Mouse (Mus musculus) embryonic facial prominence, embryonic 15.5 days (tissue): Measurements from ENCODE around the gene Tpra1. TPM values are rescaled to one million over a fixed set of nuclear protein-coding genes. Genes with fewer than 3 reads are reported as not detected.

Experiments
- ATAC-seq: fragments of 200-750 bp; cut with Nextera tagmentation; 2 replicates; pipeline ENCODE4 v1.8.0; 2017; ENCODE audit warnings: low read depth, moderate TSS enrichment; ENCODE audit not compliant: insufficient number of reproducible peaks, low FRiP score, low TSS enrichment
- H3K27ac ChIP-seq: fragments of 300-500 bp; sonication (generic); replicated peaks from 2 replicates; pipeline ENCODE4 v1.5.1; 2015; ENCODE audit warnings: mild to moderate bottlenecking, inconsistent platforms
- H3K27me3 ChIP-seq: fragments of 300-500 bp; sonication (generic); 2 replicates; pipeline ENCODE4 v1.6.1; 2015; ENCODE audit warnings: inconsistent platforms
- H3K36me3 ChIP-seq: fragments of 300-500 bp; sonication (generic); 2 replicates; pipeline ENCODE4 v1.6.1; 2015; ENCODE audit warnings: mild to moderate bottlenecking, inconsistent platforms
- H3K4me1 ChIP-seq: fragments of 300-500 bp; sonication (generic); 2 replicates; pipeline ENCODE4 v1.6.1; 2015; ENCODE audit warnings: inconsistent platforms
- H3K4me2 ChIP-seq: fragments of 300-500 bp; sonication (generic); replicated peaks from 2 replicates; pipeline ENCODE4 v1.6.1; 2015; ENCODE audit warnings: mild to moderate bottlenecking, inconsistent platforms
- H3K4me3 ChIP-seq: fragments of 300-500 bp; sonication (generic); replicated peaks from 2 replicates; pipeline ENCODE4 v1.5.1; 2015; ENCODE audit warnings: mild to moderate bottlenecking, inconsistent platforms
- H3K9ac ChIP-seq: fragments of 300-500 bp; sonication (generic); 2 replicates; pipeline ENCODE4 v1.6.1; 2015; ENCODE audit warnings: inconsistent platforms
- H3K9me3 ChIP-seq: fragments of 300-500 bp; sonication (generic); replicated peaks from 2 replicates; pipeline ENCODE4 v1.6.1; 2016; ENCODE audit warnings: inconsistent platforms
- WGBS: fragments of 180-500 bp; shearing (Covaris S2); methylation state at CpG from one replicate; pipeline ENCODE4 v1.1.7; 2015; 5-methylcytosine and 5-hydroxymethylcytosine counted together
- polyA plus RNA-seq: library from polyadenylated mRNA; unstranded; fragments of >200 nt; fragmentation: Nextera tagmentation; extraction: Ambion mirVana; gene quantifications from 2 replicates; pipeline ENCODE4 v1.2.1, GENCODE M21; 2015

The Tpra1 gene
- polyA plus RNA-seq, 1 experiment from 2014 or later = 86.5 TPM

GRCm38 (mm10) chr6:88872811-88873210 lies 29.2 kb upstream of the Tpra1 start:
- no peaks in the 10 kb centered on the region for H3K27me3 ChIP-seq
- H3K9me3 ChIP-seq = no peaks in the 10 kb centered on the region
- H3K4me1 ChIP-seq = peaks cover 43% of the 10 kb centered on the region
- 33% methylated on average over 7 of the region's 7 CpGs for WGBS
- H3K4me2 ChIP-seq = peak overlapping the region; percentile 97; the same call in 1 of the 2 replicates
- no peak overlapping the region for H3K27ac ChIP-seq
- no peaks in the 10 kb centered on the region for H3K36me3 ChIP-seq
- H3K4me3 ChIP-seq = no peak overlapping the region
- no peak for ATAC-seq
- no peak overlapping the region for H3K9ac ChIP-seq

- Histone ChIP-seq H3K4me1 (peaks cover 43% of the 10 kb centered on the region), H3K36me3 (no peaks in the 10 kb centered on the region), H3K4me3 (peak overlapping the region; percentile 76), H3K4me2 (peak overlapping the region; percentile 97), H3K27ac (peak overlapping the region; percentile 51; the same call in 1 of the 2 replicates), H3K27me3 (no peaks in the 10 kb centered on the region), H3K9me3 (no peaks in the 10 kb centered on the region), H3K9ac (peak overlapping the region; percentile 78)
- WGBS = 2% methylated on average over 70 of the region's 74 CpGs
- peak; percentile 46 for ATAC-seq
Measured at GRCm38 (mm10) chr6:88873965-88874867, 27.8 kb upstream of the Tpra1 start.

- H3K27me3 ChIP-seq = no peaks in the 10 kb centered on the region
- peak; percentile 81 for ATAC-seq
- H3K36me3 ChIP-seq = no peaks in the 10 kb centered on the region
- peak within 1 kb of the TSS; percentile 51; the same call in 1 of the 2 replicates for H3K27ac ChIP-seq
- peak within 1 kb of the TSS; percentile 97 for H3K4me2 ChIP-seq
- H3K4me3 ChIP-seq = peak within 1 kb of the TSS; percentile 76
- no peaks in the 10 kb centered on the region for H3K9me3 ChIP-seq
- peaks cover 43% of the 10 kb centered on the region for H3K4me1 ChIP-seq
- H3K9ac ChIP-seq = peak within 1 kb of the TSS; percentile 78
- 5% methylated on average over 49 of the region's 63 CpGs for WGBS
Measured at GRCm38 (mm10) chr6:88874868-88875508, 27.1 kb upstream of the Tpra1 start, which contains the start of gene Podxl2. Gene Podxl2, minus strand, starts transcription at chr6:88875044.

- H3K9ac ChIP-seq = no peak overlapping the region
- H3K4me2 ChIP-seq = no peak overlapping the region
- no peaks in the 10 kb centered on the region for H3K9me3 ChIP-seq
- H3K36me3 ChIP-seq = peaks cover 24% of the 10 kb centered on the region
- H3K27me3 ChIP-seq = no peaks in the 10 kb centered on the region
- H3K4me1 ChIP-seq = peaks cover 6% of the 10 kb centered on the region
- no peak overlapping the region for H3K27ac ChIP-seq
- 62% methylated on average over 4 of the region's 4 CpGs for WGBS
- ATAC-seq = no peak
- H3K4me3 ChIP-seq = no peak overlapping the region
Measured at GRCm38 (mm10) chr6:88879471-88879870, 22.6 kb upstream of the Tpra1 start.

- Histone ChIP-seq H3K27me3 (no peaks in the 10 kb centered on the region), H3K4me2 (no peak overlapping the region), H3K9ac (no peak overlapping the region), H3K36me3 (peaks cover 43% of the 10 kb centered on the region), H3K9me3 (no peaks in the 10 kb centered on the region), H3K4me3 (no peak overlapping the region), H3K4me1 (no peaks in the 10 kb centered on the region), H3K27ac (no peak overlapping the region)
- no peak for ATAC-seq
- 83% methylated on average over 7 of the region's 7 CpGs for WGBS
Measured at GRCm38 (mm10) chr6:88881334-88881733, 20.7 kb upstream of the Tpra1 start.

GRCm38 (mm10) chr6:88884195-88884594 lies 17.9 kb upstream of the Tpra1 start:
- Histone ChIP-seq H3K27ac (no peak overlapping the region), H3K9me3 (no peaks in the 10 kb centered on the region), H3K9ac (no peak overlapping the region), H3K27me3 (no peaks in the 10 kb centered on the region), H3K4me3 (no peak overlapping the region), H3K4me2 (no peak overlapping the region), H3K36me3 (peaks cover 71% of the 10 kb centered on the region), H3K4me1 (no peaks in the 10 kb centered on the region)
- ATAC-seq = no peak
- WGBS = 81% methylated on average over 10 of the region's 10 CpGs

- Histone ChIP-seq H3K9me3 (no peaks in the 10 kb centered on the region), H3K9ac (no peak overlapping the region), H3K4me3 (no peak overlapping the region), H3K36me3 (peaks cover 76% of the 10 kb centered on the region), H3K27ac (no peak overlapping the region), H3K4me2 (no peak overlapping the region), H3K4me1 (no peaks in the 10 kb centered on the region), H3K27me3 (no peaks in the 10 kb centered on the region)
- ATAC-seq = no peak
- 96% methylated on average over 17 of the region's 17 CpGs for WGBS
Measured at GRCm38 (mm10) chr6:88884690-88885089, 17.4 kb upstream of the Tpra1 start.

GRCm38 (mm10) chr6:88885644-88886416 lies 16.2 kb upstream of the Tpra1 start:
- no peak overlapping the region for H3K27ac ChIP-seq
- no peak overlapping the region for H3K4me3 ChIP-seq
- H3K4me1 ChIP-seq = no peaks in the 10 kb centered on the region
- no peak overlapping the region for H3K4me2 ChIP-seq
- no peaks in the 10 kb centered on the region for H3K27me3 ChIP-seq
- no peak overlapping the region for H3K9ac ChIP-seq
- peaks cover 87% of the 10 kb centered on the region for H3K36me3 ChIP-seq
- WGBS = 88% methylated on average over 12 of the region's 12 CpGs
- no peak for ATAC-seq
- H3K9me3 ChIP-seq = no peaks in the 10 kb centered on the region

- Histone ChIP-seq H3K27me3 (no peaks in the 10 kb centered on the region), H3K27ac (no peak overlapping the region), H3K36me3 (peaks cover 94% of the 10 kb centered on the region), H3K4me1 (no peaks in the 10 kb centered on the region), H3K9me3 (no peaks in the 10 kb centered on the region), H3K4me2 (no peak overlapping the region), H3K9ac (no peak overlapping the region), H3K4me3 (no peak overlapping the region)
- 62% methylated on average over 2 of the region's 2 CpGs for WGBS
- peak; percentile 53; the same call in 1 of the 2 replicates for ATAC-seq
Measured at GRCm38 (mm10) chr6:88886417-88886967, 15.6 kb upstream of the Tpra1 start.

GRCm38 (mm10) chr6:88889410-88890042 lies 12.5 kb upstream of the Tpra1 start:
- ATAC-seq = no peak
- no peak overlapping the region for H3K27ac ChIP-seq
- no peaks in the 10 kb centered on the region for H3K9me3 ChIP-seq
- H3K27me3 ChIP-seq = no peaks in the 10 kb centered on the region
- no peak overlapping the region for H3K4me3 ChIP-seq
- peaks cover 98% of the 10 kb centered on the region for H3K36me3 ChIP-seq
- no peak overlapping the region for H3K9ac ChIP-seq
- no peak overlapping the region for H3K4me2 ChIP-seq
- H3K4me1 ChIP-seq = no peaks in the 10 kb centered on the region
- WGBS = 90% methylated on average over 13 of the region's 13 CpGs
